Mouse (Mus musculus): ENCODE measurements around the gene Mtrf1. TPM values are rescaled to one million over a fixed set of nuclear protein-coding genes. Genes with fewer than 3 reads are reported as not detected.
"Not testable (repeated sequence)": the region's sequence is repeated elsewhere in the genome, so short reads cannot be mapped to it uniquely, and the experiment has no call there.

Mtrf1 gene
- polyA plus RNA-seq, 1 experiment from 2014 or later, result 5.6 TPM

GRCm38 (mm10) chr14:79413121-79413520 lies 15.5 kb downstream of the Mtrf1 start:
- TF ChIP-seq EP300 (IDR thresholded peaks at IDR 0.05; ENCODE audit: low read depth) (no peak), CTCF (IDR thresholded peaks at IDR 0.05; ENCODE audit: low read depth) (no peak)
- ATAC-seq, result no peak
- Histone ChIP-seq H3K27ac (ENCODE audit: low read depth) (no peak overlapping the region), H3K4me1 (ENCODE audit: insufficient read depth) (no peaks in the 10 kb centered on the region), H3K4me3 (ENCODE audit: low read depth, low read length) (no peak overlapping the region), H3K36me3 (replicated peaks; ENCODE audit: insufficient read depth, low read length) (peaks cover 8% of the 10 kb centered on the region; the same call in 1 of the 2 replicates), H3K27me3 (ENCODE audit: insufficient read depth, low read length) (no peaks in the 10 kb centered on the region), H3K9ac (replicated peaks) (no peak overlapping the region), H3K4me2 (ENCODE audit: low read depth, low read length) (no peak overlapping the region), H3K9me3 (ENCODE audit: low read length) (no peaks in the 10 kb centered on the region)
- no peak for DNase-seq
- 85% methylated on average over 6 of the region's 6 CpGs for WGBS (ENCODE audit: insufficient replicate concordance)

GRCm38 (mm10) chr14:79420083-79420685 lies 22.6 kb downstream of the Mtrf1 start:
- Histone ChIP-seq H3K9ac (replicated peaks) (no peak overlapping the region), H3K27ac (ENCODE audit: low read depth) (no peak overlapping the region), H3K27me3 (ENCODE audit: insufficient read depth, low read length) (no peaks in the 10 kb centered on the region), H3K4me1 (ENCODE audit: insufficient read depth) (no peaks in the 10 kb centered on the region), H3K4me2 (ENCODE audit: low read depth, low read length) (no peak overlapping the region), H3K9me3 (ENCODE audit: low read length) (no peaks in the 10 kb centered on the region), H3K4me3 (ENCODE audit: low read depth, low read length) (no peak overlapping the region), H3K36me3 (replicated peaks; ENCODE audit: insufficient read depth, low read length) (peaks cover 14% of the 10 kb centered on the region)
- DNase-seq (no peak), ATAC-seq (no peak)
- WGBS (ENCODE audit: insufficient replicate concordance), result 83% methylated on average over 20 of the region's 20 CpGs
- no peak for TF ChIP-seq CTCF (IDR thresholded peaks at IDR 0.05; ENCODE audit: low read depth)
- no peak for TF ChIP-seq EP300 (IDR thresholded peaks at IDR 0.05; ENCODE audit: low read depth)

GRCm38 (mm10) chr14:79425979-79426729 lies 28.6 kb downstream of the Mtrf1 start, which contains the start of gene Kbtbd7:
Kbtbd7 (plus strand) TSS chr14:79426511.
- H3K36me3 ChIP-seq (replicated peaks; ENCODE audit: insufficient read depth, low read length), result peaks cover 3% of the 10 kb centered on the region; the same call in 1 of the 2 replicates
- peak within 1 kb of the TSS; percentile 65 for H3K4me2 ChIP-seq (ENCODE audit: low read depth, low read length)
- ATAC-seq (peak; percentile 99), DNase-seq (peak; percentile 94)
- H3K9ac ChIP-seq (replicated peaks), result peak within 1 kb of the TSS; percentile 60
- peaks cover 11% of the 10 kb centered on the region for H3K4me1 ChIP-seq (ENCODE audit: insufficient read depth)
- H3K4me3 ChIP-seq (ENCODE audit: low read depth, low read length), result peak within 1 kb of the TSS; percentile 55
- H3K9me3 ChIP-seq (ENCODE audit: low read length), result no peaks in the 10 kb centered on the region
- peak within 1 kb of the TSS; percentile 91 for H3K27ac ChIP-seq (ENCODE audit: low read depth)
- TF ChIP-seq CTCF (IDR thresholded peaks at IDR 0.05; ENCODE audit: low read depth), result no peak
- peak; percentile 78 for TF ChIP-seq EP300 (IDR thresholded peaks at IDR 0.05; ENCODE audit: low read depth)
- H3K27me3 ChIP-seq (ENCODE audit: insufficient read depth, low read length), result no peaks in the 10 kb centered on the region
- WGBS (ENCODE audit: insufficient replicate concordance), result under 1% methylated on average over 34 of the region's 44 CpGs

GRCm38 (mm10) chr14:79426730-79427365 lies 29.3 kb downstream of the Mtrf1 start:
- Histone ChIP-seq H3K9ac (replicated peaks) (peak overlapping the region; percentile 60), H3K4me3 (ENCODE audit: low read depth, low read length) (peak overlapping the region; percentile 55), H3K27ac (ENCODE audit: low read depth) (peak overlapping the region; percentile 91), H3K4me2 (ENCODE audit: low read depth, low read length) (peak overlapping the region; percentile 65), H3K4me1 (ENCODE audit: insufficient read depth) (peaks cover 11% of the 10 kb centered on the region)
- 84% methylated on average over 4 of the region's 59 CpGs for WGBS (ENCODE audit: insufficient replicate concordance)
- H3K36me3 ChIP-seq (replicated peaks; ENCODE audit: insufficient read depth, low read length); H3K9me3 ChIP-seq (ENCODE audit: low read length); H3K27me3 ChIP-seq (ENCODE audit: insufficient read depth, low read length); DNase-seq: not testable (repeated sequence)
- peak; percentile 44 for ATAC-seq

- no peak overlapping the region for H3K4me2 ChIP-seq (ENCODE audit: low read depth, low read length)
- no peak for TF ChIP-seq EP300 (IDR thresholded peaks at IDR 0.05; ENCODE audit: low read depth)
- TF ChIP-seq CTCF (IDR thresholded peaks at IDR 0.05; ENCODE audit: low read depth), result no peak
- ATAC-seq (no peak), DNase-seq (no peak)
- no peaks in the 10 kb centered on the region for H3K27me3 ChIP-seq (ENCODE audit: insufficient read depth, low read length)
- no peaks in the 10 kb centered on the region for H3K36me3 ChIP-seq (replicated peaks; ENCODE audit: insufficient read depth, low read length)
- no peak overlapping the region for H3K9ac ChIP-seq (replicated peaks)
- no peak overlapping the region for H3K4me3 ChIP-seq (ENCODE audit: low read depth, low read length)
- no peak overlapping the region for H3K27ac ChIP-seq (ENCODE audit: low read depth)
- H3K4me1 ChIP-seq (ENCODE audit: insufficient read depth), result no peaks in the 10 kb centered on the region
- H3K9me3 ChIP-seq (ENCODE audit: low read length), result no peaks in the 10 kb centered on the region
- WGBS (ENCODE audit: insufficient replicate concordance), result 68% methylated on average over 1 of the region's 1 CpGs
These were observed 36.5 kb downstream of the Mtrf1 start for GRCm38 (mm10) chr14:79434068-79434467.

GRCm38 (mm10) chr14:79440655-79441054 lies 43.1 kb downstream of the Mtrf1 start:
- WGBS (ENCODE audit: insufficient replicate concordance), result 76% methylated on average over 2 of the region's 2 CpGs
- Histone ChIP-seq H3K4me2 (ENCODE audit: low read depth, low read length) (no peak overlapping the region), H3K9me3 (ENCODE audit: low read length) (peaks cover 4% of the 10 kb centered on the region; the same call in 1 of the 2 replicates), H3K4me3 (ENCODE audit: low read depth, low read length) (no peak overlapping the region), H3K9ac (replicated peaks) (no peak overlapping the region), H3K27me3 (ENCODE audit: insufficient read depth, low read length) (no peaks in the 10 kb centered on the region), H3K4me1 (ENCODE audit: insufficient read depth) (no peaks in the 10 kb centered on the region), H3K27ac (ENCODE audit: low read depth) (no peak overlapping the region), H3K36me3 (replicated peaks; ENCODE audit: insufficient read depth, low read length) (no peaks in the 10 kb centered on the region)
- TF ChIP-seq CTCF (IDR thresholded peaks at IDR 0.05; ENCODE audit: low read depth) (no peak), EP300 (IDR thresholded peaks at IDR 0.05; ENCODE audit: low read depth) (no peak)
- DNase-seq (no peak), ATAC-seq (peak; percentile 48; the same call in 1 of the 2 replicates)
